Comparison of ENCODE assay signal across 20 mouse cellular contexts in the genomic region with DNA sequence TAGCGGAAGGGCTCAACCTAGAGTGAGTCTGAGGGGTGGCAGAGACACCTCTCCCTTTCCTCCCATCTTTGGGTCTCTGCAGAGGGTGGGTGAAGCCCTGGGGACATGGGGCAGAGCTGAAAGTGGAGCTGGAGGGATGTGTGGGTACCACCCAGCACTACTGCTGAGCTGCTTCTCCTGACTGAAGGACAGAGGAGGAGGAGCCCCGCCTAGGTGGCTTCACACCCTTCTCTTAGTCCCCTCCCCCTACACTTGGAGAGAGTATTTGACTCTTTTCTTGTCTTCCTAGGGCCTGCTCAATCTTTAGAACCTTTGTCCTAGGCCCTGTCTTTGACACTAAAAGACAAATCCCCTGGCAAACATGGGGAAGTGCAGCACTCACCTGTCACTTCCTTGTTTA. TPM values are rescaled to one million over a fixed set of nuclear protein-coding genes. Genes with fewer than 3 reads are reported as not detected.
DNase-seq lines count a peak whose midpoint lies in the region; ATAC-seq lines count a peak whose summit lies in the region.
"Had no signal": no experiment of that assay in that cellular context is flagged by ENCODE, and none has a peak within 500 bp of the region (broad histone marks: within the 10 kb centered on the region; RNA-seq: fewer than 3 reads in every experiment).

No protein-coding gene starts in this region.

- DNase-seq in hindbrain, embryonic 11.5 days (ENCODE audit: low spot score), result no peak
- no peak for DNase-seq in midbrain, embryonic 10.5 days (ENCODE audit: low spot score)
- DNase-seq in cerebellum, postnatal 14 days, result no peak
- DNase-seq: adrenal gland, postnatal 14 days; B cell, adult 2 months; cerebellum, adult 18-20 months; gastrocnemius, postnatal 10 days; kidney, postnatal 10 days; right cerebral cortex, postnatal 4 days; thymus, adult 2 months had no signal

- H3K4me3 ChIP-seq in hindbrain, embryonic 16.5 days (ENCODE audit: low read length), result no peak overlapping the region
- no peak overlapping the region for H3K4me3 ChIP-seq in hindbrain, embryonic 11.5 days (ENCODE audit: low read depth, low read length)
- no peak overlapping the region for H3K4me3 ChIP-seq in midbrain, embryonic 10.5 days
- H3K4me3 ChIP-seq in midbrain, embryonic 16.5 days (ENCODE audit: low read depth, low read length), result no peak overlapping the region
- no peak overlapping the region for H3K4me3 ChIP-seq in stomach, embryonic 16.5 days (replicated peaks; ENCODE audit: low read length)
- H3K4me3 ChIP-seq: forebrain, embryonic 10.5 days; limb, embryonic 13.5 days; lung, embryonic 15.5 days; megakaryocyte, embryonic 14.5 days had no signal

- WGBS in hindbrain, embryonic 16.5 days, result 46% methylated on average over 2 of the region's 2 CpGs
- WGBS in hindbrain, embryonic 11.5 days, result 55% methylated on average over 2 of the region's 2 CpGs
- WGBS in midbrain, embryonic 10.5 days, result 56% methylated on average over 2 of the region's 2 CpGs
- 63% methylated on average over 2 of the region's 2 CpGs for WGBS in midbrain, embryonic 16.5 days
- 53% methylated on average over 2 of the region's 2 CpGs for WGBS in stomach, embryonic 16.5 days

- H3K9me3 ChIP-seq in hindbrain, embryonic 16.5 days (ENCODE audit: control insufficient read depth, low read length), result no peaks in the 10 kb centered on the region
- H3K9me3 ChIP-seq in hindbrain, embryonic 11.5 days (ENCODE audit: control insufficient read depth, low read length), result no peaks in the 10 kb centered on the region
- no peaks in the 10 kb centered on the region for H3K9me3 ChIP-seq in midbrain, embryonic 10.5 days (replicated peaks)
- no peaks in the 10 kb centered on the region for H3K9me3 ChIP-seq in midbrain, embryonic 16.5 days (replicated peaks; ENCODE audit: control insufficient read depth, low read length, poor library complexity, severe bottlenecking)
- H3K9me3 ChIP-seq in stomach, embryonic 16.5 days (replicated peaks; ENCODE audit: control insufficient read depth, low read length), result no peaks in the 10 kb centered on the region
- H3K9me3 ChIP-seq: forebrain, embryonic 10.5 days; limb, embryonic 13.5 days; lung, embryonic 15.5 days; megakaryocyte, embryonic 14.5 days had no signal

- no peaks in the 10 kb centered on the region for H3K27me3 ChIP-seq in hindbrain, embryonic 16.5 days (replicated peaks; ENCODE audit: control insufficient read depth, insufficient read depth, low read length)
- H3K27me3 ChIP-seq in hindbrain, embryonic 11.5 days (ENCODE audit: control insufficient read depth, insufficient read depth, low read length), result no peaks in the 10 kb centered on the region
- no peaks in the 10 kb centered on the region for H3K27me3 ChIP-seq in midbrain, embryonic 10.5 days (ENCODE audit: low read depth, poor library complexity, severe bottlenecking)
- no peaks in the 10 kb centered on the region for H3K27me3 ChIP-seq in midbrain, embryonic 16.5 days (ENCODE audit: control insufficient read depth, insufficient read depth, low read depth, low read length)
- no peaks in the 10 kb centered on the region for H3K27me3 ChIP-seq in stomach, embryonic 16.5 days (ENCODE audit: control insufficient read depth, insufficient read depth, low read length)
- H3K27me3 ChIP-seq: limb, embryonic 13.5 days; lung, embryonic 15.5 days; megakaryocyte, embryonic 14.5 days; Patski had no signal

- ATAC-seq in hindbrain, embryonic 16.5 days, result 0 out of 2 replicates have a peak, but pooled peaks have one; percentile 24
- no peak for ATAC-seq in hindbrain, embryonic 11.5 days (ENCODE audit: low FRiP score)
- no peak for ATAC-seq in midbrain, embryonic 16.5 days
- peak; percentile 39; the same call in 1 of the 2 replicates for ATAC-seq in granulocyte monocyte progenitor cell, adult 5-6 weeks (replicated peaks; ENCODE audit: poor library complexity, severe bottlenecking)
- no peak for ATAC-seq in stomach, embryonic 16.5 days (ENCODE audit: insufficient read depth, low FRiP score)
- ATAC-seq: activated CD4-positive, CD25-positive, alpha-beta regulatory T cell, adult 4 months; Patski had no signal

- H3K27ac ChIP-seq in hindbrain, embryonic 16.5 days (ENCODE audit: low read depth, low read length), result no peak overlapping the region
- no peak overlapping the region for H3K27ac ChIP-seq in hindbrain, embryonic 11.5 days (ENCODE audit: low read depth, low read length)
- peak overlapping the region; percentile 38; the same call in 1 of the 2 replicates for H3K27ac ChIP-seq in midbrain, embryonic 10.5 days (replicated peaks)
- no peak overlapping the region for H3K27ac ChIP-seq in midbrain, embryonic 16.5 days (ENCODE audit: low read length)
- peak overlapping the region; percentile 11; the same call in 1 of the 2 replicates for H3K27ac ChIP-seq in stomach, embryonic 16.5 days (ENCODE audit: low read length)
- H3K27ac ChIP-seq: forebrain, embryonic 10.5 days; limb, embryonic 13.5 days; lung, embryonic 15.5 days had no signal

- H3K4me2 ChIP-seq in hindbrain, embryonic 16.5 days (ENCODE audit: low read length), result no peak overlapping the region
- H3K4me2 ChIP-seq in hindbrain, embryonic 11.5 days (replicated peaks; ENCODE audit: low read depth, low read length), result no peak overlapping the region
- no peak overlapping the region for H3K4me2 ChIP-seq in midbrain, embryonic 16.5 days (ENCODE audit: low read length)
- H3K4me2 ChIP-seq in stomach, embryonic 16.5 days (ENCODE audit: low read depth, low read length), result no peak overlapping the region
- H3K4me2 ChIP-seq: limb, embryonic 13.5 days; lung, embryonic 15.5 days had no signal

- peaks cover 30% of the 10 kb centered on the region for H3K4me1 ChIP-seq in hindbrain, embryonic 16.5 days (ENCODE audit: control insufficient read depth, insufficient read depth, low read depth, low read length)
- 0 out of 2 replicates have a peak, but pooled peaks cover 2% of the 10 kb centered on the region for H3K4me1 ChIP-seq in hindbrain, embryonic 11.5 days (replicated peaks; ENCODE audit: control insufficient read depth, insufficient read depth, low read length)
- peaks cover 50% of the 10 kb centered on the region for H3K4me1 ChIP-seq in midbrain, embryonic 10.5 days
- H3K4me1 ChIP-seq in midbrain, embryonic 16.5 days (ENCODE audit: control insufficient read depth, insufficient read depth, low read length), result peaks cover 34% of the 10 kb centered on the region
- peaks cover 30% of the 10 kb centered on the region for H3K4me1 ChIP-seq in stomach, embryonic 16.5 days (ENCODE audit: control insufficient read depth, insufficient read depth, low read length)

- no peaks in the 10 kb centered on the region for H3K36me3 ChIP-seq in hindbrain, embryonic 16.5 days (ENCODE audit: control insufficient read depth, insufficient read depth, low read length)
- H3K36me3 ChIP-seq in hindbrain, embryonic 11.5 days (ENCODE audit: control insufficient read depth, insufficient read depth, low read length), result no peaks in the 10 kb centered on the region
- H3K36me3 ChIP-seq in midbrain, embryonic 10.5 days, result no peaks in the 10 kb centered on the region
- H3K36me3 ChIP-seq in midbrain, embryonic 16.5 days (ENCODE audit: control insufficient read depth, insufficient read depth, low read length), result no peaks in the 10 kb centered on the region
- no peaks in the 10 kb centered on the region for H3K36me3 ChIP-seq in stomach, embryonic 16.5 days (ENCODE audit: control insufficient read depth, insufficient read depth, low read length)
- H3K36me3 ChIP-seq: limb, embryonic 13.5 days; lung, embryonic 15.5 days had no signal

- no peak overlapping the region for H3K9ac ChIP-seq in hindbrain, embryonic 16.5 days (ENCODE audit: low read depth, low read length)
- no peak overlapping the region for H3K9ac ChIP-seq in hindbrain, embryonic 11.5 days (ENCODE audit: low read depth, low read length)
- H3K9ac ChIP-seq in midbrain, embryonic 16.5 days (ENCODE audit: low read depth, low read length), result no peak overlapping the region
- H3K9ac ChIP-seq in stomach, embryonic 16.5 days (ENCODE audit: low read length), result no peak overlapping the region
- H3K9ac ChIP-seq: limb, embryonic 13.5 days; lung, embryonic 15.5 days had no signal

RNA-seq across cellular contexts. Expression of a gene that starts 7.3 kb away (rescaled TPM):
- 65.8 and 68.6 TPM in 2 replicates for polyA plus RNA-seq in hindbrain, embryonic 16.5 days (2015; fragmentation: Nextera tagmentation; extraction: Ambion mirVana)
- polyA plus RNA-seq in hindbrain, embryonic 11.5 days (2014; fragmentation: Nextera tagmentation; extraction: Ambion mirVana), result 59.5 and 61.2 TPM in 2 replicates
- 49.8 and 56.8 TPM in 2 replicates for polyA plus RNA-seq in midbrain, embryonic 10.5 days (2016; fragmentation: Nextera tagmentation; extraction: Ambion mirVana)
- 69.0 and 74.4 TPM in 2 replicates for polyA plus RNA-seq in midbrain, embryonic 16.5 days (2015; fragmentation: Nextera tagmentation; extraction: Ambion mirVana)
- total RNA-seq in granulocyte monocyte progenitor cell, adult 5-6 weeks (2014; fragmentation: Nextera tagmentation), result 0.39 and 0.70 TPM in 2 replicates
- total RNA-seq in granulocyte monocyte progenitor cell, adult 5-6 weeks (2017), result 0.47 and 0.98 TPM in 2 replicates
- 47.3 and 51.8 TPM in 2 replicates for polyA plus RNA-seq in stomach, embryonic 16.5 days (2015; fragmentation: Nextera tagmentation; extraction: Ambion mirVana)

Comparison
In these comparisons a context has a peak if more than half of its experiments do, and no peak if none do; other contexts are left out.
1. ATAC-seq: peak in hindbrain, embryonic 16.5 days (single experiment) and granulocyte monocyte progenitor cell, adult 5-6 weeks (single experiment); none in hindbrain, embryonic 11.5 days (single experiment), midbrain, embryonic 16.5 days (single experiment) and stomach, embryonic 16.5 days (single experiment).
2. H3K27ac ChIP-seq: peak in midbrain, embryonic 10.5 days (single experiment) and stomach, embryonic 16.5 days (single experiment); none in hindbrain, embryonic 16.5 days (single experiment), hindbrain, embryonic 11.5 days (single experiment) and midbrain, embryonic 16.5 days (single experiment).